Mouse (Mus musculus): ENCODE measurements at regions not wholly inside any gene's neighbourhood (a gene's known extent, or its start where the extent isn't known, plus 50 kb on each side); places are given as distances from the start of the nearest gene placed in this dataset.
A peak's percentile ranks its signal among the peaks of the same experiment; 100 is the strongest.

DNA sequence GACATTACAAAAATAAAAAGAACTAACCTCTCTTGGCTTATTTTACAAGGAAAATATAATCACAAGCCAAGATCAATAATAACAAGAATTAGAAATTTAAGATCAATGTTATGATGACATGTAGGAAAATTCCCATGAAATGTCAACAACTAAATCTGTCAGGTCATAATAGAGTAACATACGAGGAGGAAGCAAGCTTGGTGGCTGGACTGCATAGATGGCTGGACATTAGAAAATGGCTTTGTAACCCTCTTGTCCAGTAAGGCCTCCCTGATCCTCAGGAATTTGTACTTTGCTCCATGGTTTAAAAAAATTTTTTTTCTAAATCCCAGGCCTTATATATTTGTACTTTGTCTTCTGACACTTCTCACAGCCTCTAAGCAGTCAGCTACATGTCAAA is 132.7 kb upstream of the Aoah start:
- Histone ChIP-seq H3K9ac (replicated peaks; ENCODE audit: low read depth, low read length) (no peak overlapping the region), H3K4me2 (ENCODE audit: low read length) (no peak overlapping the region), H3K27ac (ENCODE audit: low read length) (no peak overlapping the region), H3K4me3 (replicated peaks; ENCODE audit: low read length) (no peak overlapping the region), H3K9me3 (ENCODE audit: control insufficient read depth, low read length) (no peaks in the 10 kb centered on the region), H3K36me3 (ENCODE audit: control insufficient read depth, insufficient read depth) (no peaks in the 10 kb centered on the region), H3K4me1 (replicated peaks; ENCODE audit: control insufficient read depth, insufficient read depth, low read length) (no peaks in the 10 kb centered on the region), H3K27me3 (replicated peaks; ENCODE audit: control insufficient read depth, insufficient read depth, low read length) (no peaks in the 10 kb centered on the region)
- 79% methylated on average over 1 of the region's 1 CpGs for WGBS
- no peak for ATAC-seq

DNA sequence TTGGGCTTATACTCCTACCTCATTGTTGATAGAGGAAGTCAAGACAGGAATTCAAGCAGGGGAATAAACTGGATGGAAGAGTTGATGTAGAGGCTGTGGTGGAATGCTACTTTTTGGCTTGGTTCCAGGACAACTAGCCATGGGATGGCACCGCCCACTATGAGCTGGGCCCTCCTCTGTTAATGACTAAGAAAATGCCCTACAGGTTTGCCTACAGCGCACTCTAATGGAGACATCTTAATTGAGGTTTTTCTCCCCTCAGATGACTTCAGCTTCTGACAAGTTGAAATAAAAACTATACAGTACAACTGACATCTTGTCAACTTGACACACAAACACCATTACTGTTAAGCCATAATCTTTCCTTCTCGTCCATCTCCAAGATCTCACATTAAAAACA is 115.2 kb upstream of the Aoah start:
- Histone ChIP-seq H3K4me3 (replicated peaks; ENCODE audit: low read length) (no peak overlapping the region), H3K9ac (replicated peaks; ENCODE audit: low read depth, low read length) (no peak overlapping the region), H3K4me2 (ENCODE audit: low read length) (no peak overlapping the region), H3K9me3 (ENCODE audit: control insufficient read depth, low read length) (no peaks in the 10 kb centered on the region), H3K27ac (ENCODE audit: low read length) (no peak overlapping the region), H3K36me3 (ENCODE audit: control insufficient read depth, insufficient read depth) (no peaks in the 10 kb centered on the region), H3K27me3 (replicated peaks; ENCODE audit: control insufficient read depth, insufficient read depth, low read length) (no peaks in the 10 kb centered on the region), H3K4me1 (replicated peaks; ENCODE audit: control insufficient read depth, insufficient read depth, low read length) (no peaks in the 10 kb centered on the region)
- WGBS = 77% methylated on average over 3 of the region's 3 CpGs
- ATAC-seq = no peak

DNA sequence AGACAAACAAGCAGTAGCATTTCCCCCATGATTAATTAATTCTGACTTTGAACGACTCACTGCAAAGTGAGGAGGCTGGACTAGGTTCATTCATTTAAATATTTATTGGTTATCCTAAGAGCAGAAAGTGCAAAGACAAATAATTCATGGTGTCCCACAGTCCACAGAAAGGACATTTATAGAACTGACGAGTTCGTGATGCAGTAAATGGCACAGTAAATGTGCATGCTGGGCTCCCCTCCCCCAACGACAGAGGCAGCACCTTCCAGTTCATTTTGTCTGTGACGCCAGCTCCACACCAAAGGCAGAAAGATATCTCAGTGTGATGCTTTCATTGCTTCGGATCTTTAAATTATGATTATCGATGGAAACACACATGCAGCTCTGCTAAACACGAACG is 107.0 kb upstream of the Aoah start:
- no peak overlapping the region for H3K27ac ChIP-seq (ENCODE audit: low read length)
- no peak overlapping the region for H3K4me2 ChIP-seq (ENCODE audit: low read length)
- ATAC-seq = no peak
- no peak overlapping the region for H3K4me3 ChIP-seq (replicated peaks; ENCODE audit: low read length)
- H3K9ac ChIP-seq (replicated peaks; ENCODE audit: low read depth, low read length) = no peak overlapping the region
- no peaks in the 10 kb centered on the region for H3K36me3 ChIP-seq (ENCODE audit: control insufficient read depth, insufficient read depth)
- WGBS = 82% methylated on average over 9 of the region's 9 CpGs
- no peaks in the 10 kb centered on the region for H3K4me1 ChIP-seq (replicated peaks; ENCODE audit: control insufficient read depth, insufficient read depth, low read length)
- no peaks in the 10 kb centered on the region for H3K9me3 ChIP-seq (ENCODE audit: control insufficient read depth, low read length)
- H3K27me3 ChIP-seq (replicated peaks; ENCODE audit: control insufficient read depth, insufficient read depth, low read length) = no peaks in the 10 kb centered on the region

DNA sequence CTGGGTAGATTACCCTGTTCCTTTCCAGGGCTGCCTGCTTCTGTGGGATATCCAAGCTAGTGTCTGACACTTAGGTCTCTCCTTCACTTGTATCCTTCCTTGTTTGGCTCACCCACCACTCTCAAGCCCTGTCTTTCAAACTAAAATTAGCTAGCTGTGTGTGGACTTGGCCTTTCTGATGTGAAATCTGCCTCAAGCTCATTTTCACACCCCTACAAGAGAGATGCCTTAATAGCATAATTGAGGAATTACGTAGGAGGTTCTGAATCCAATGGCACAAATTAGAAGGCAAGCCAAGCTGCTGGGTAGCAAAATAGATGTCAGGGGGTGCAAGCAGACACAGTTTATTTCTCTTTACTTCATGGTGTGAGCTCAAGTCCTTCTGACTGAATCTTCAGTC is 106.5 kb upstream of the Aoah start:
- H3K36me3 ChIP-seq (ENCODE audit: control insufficient read depth, insufficient read depth) = no peaks in the 10 kb centered on the region
- H3K27ac ChIP-seq (ENCODE audit: low read length) = no peak overlapping the region
- no peaks in the 10 kb centered on the region for H3K27me3 ChIP-seq (replicated peaks; ENCODE audit: control insufficient read depth, insufficient read depth, low read length)
- no peak for ATAC-seq
- H3K9ac ChIP-seq (replicated peaks; ENCODE audit: low read depth, low read length) = no peak overlapping the region
- H3K4me3 ChIP-seq (replicated peaks; ENCODE audit: low read length) = no peak overlapping the region
- H3K4me2 ChIP-seq (ENCODE audit: low read length) = no peak overlapping the region
- no peaks in the 10 kb centered on the region for H3K9me3 ChIP-seq (ENCODE audit: control insufficient read depth, low read length)
- no peaks in the 10 kb centered on the region for H3K4me1 ChIP-seq (replicated peaks; ENCODE audit: control insufficient read depth, insufficient read depth, low read length)
- WGBS = 61% methylated on average over 1 of the region's 1 CpGs

DNA sequence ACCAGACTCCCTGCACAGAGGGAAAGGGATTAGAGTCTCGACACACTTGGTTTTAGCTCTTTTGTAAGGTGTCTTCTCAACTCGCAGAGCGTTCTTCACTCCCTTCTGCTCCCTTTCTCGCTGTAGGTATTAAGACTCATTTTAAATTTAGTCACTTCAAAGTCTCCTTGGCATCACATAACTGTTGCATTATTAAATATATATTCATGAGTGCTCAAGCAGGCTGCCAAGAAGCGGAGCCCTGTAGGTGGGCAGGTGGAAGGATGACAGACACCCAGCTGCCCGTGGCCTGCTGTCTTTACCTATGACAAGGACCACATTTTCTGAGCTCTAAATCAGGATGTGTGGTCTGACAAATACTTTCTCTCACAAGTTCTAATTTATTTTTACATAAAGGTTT is 82.4 kb upstream of the Aoah start:
- WGBS = 73% methylated on average over 6 of the region's 6 CpGs
- H3K4me3 ChIP-seq (replicated peaks; ENCODE audit: low read length) = no peak overlapping the region
- no peaks in the 10 kb centered on the region for H3K27me3 ChIP-seq (replicated peaks; ENCODE audit: control insufficient read depth, insufficient read depth, low read length)
- no peak overlapping the region for H3K9ac ChIP-seq (replicated peaks; ENCODE audit: low read depth, low read length)
- H3K27ac ChIP-seq (ENCODE audit: low read length) = no peak overlapping the region
- H3K4me2 ChIP-seq (ENCODE audit: low read length) = no peak overlapping the region
- no peaks in the 10 kb centered on the region for H3K9me3 ChIP-seq (ENCODE audit: control insufficient read depth, low read length)
- ATAC-seq = no peak; the same call in 1 of the 2 replicates
- no peaks in the 10 kb centered on the region for H3K36me3 ChIP-seq (ENCODE audit: control insufficient read depth, insufficient read depth)
- no peaks in the 10 kb centered on the region for H3K4me1 ChIP-seq (replicated peaks; ENCODE audit: control insufficient read depth, insufficient read depth, low read length)

DNA sequence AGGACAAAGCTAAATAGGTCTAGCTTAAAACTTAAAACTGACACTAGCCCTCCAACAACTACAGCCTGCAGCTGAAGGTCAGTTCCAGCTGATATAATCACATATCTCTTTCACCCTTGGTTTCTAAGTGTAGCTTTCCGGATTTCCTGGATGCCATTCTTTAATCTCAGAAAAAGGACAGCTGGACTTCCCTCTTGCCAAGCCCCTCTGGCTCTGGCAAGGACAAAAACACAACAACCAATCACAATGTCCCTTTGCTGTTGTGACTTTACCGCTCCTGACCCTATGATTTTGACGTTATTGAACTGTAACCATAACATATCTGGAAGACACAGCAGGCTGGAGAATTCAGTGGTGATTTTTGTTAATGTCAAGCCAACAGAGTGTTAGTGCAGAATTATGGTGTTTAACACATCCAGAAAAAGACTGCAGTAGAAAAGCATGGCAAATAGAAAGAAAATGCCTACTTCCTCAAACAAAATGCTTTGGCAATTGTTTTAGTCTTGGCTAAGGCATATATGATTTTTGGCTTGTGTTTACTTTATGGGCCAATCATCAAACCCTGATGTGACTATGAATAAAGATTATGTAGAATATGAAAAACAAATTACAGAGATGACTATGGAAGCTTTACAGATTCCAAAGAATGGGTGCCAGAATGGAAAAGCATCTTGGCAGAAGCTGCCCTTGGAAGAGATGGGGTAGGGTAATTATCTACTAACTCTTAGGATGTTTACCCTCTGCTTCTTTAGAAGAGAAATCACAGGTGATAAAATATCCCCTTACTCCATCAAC is 70.4 kb upstream of the Aoah start:
- Histone ChIP-seq H3K36me3 (ENCODE audit: control insufficient read depth, insufficient read depth) (no peaks in the 10 kb centered on the region), H3K27ac (ENCODE audit: low read length) (no peak overlapping the region), H3K27me3 (replicated peaks; ENCODE audit: control insufficient read depth, insufficient read depth, low read length) (no peaks in the 10 kb centered on the region), H3K4me3 (replicated peaks; ENCODE audit: low read length) (no peak overlapping the region), H3K4me1 (replicated peaks; ENCODE audit: control insufficient read depth, insufficient read depth, low read length) (peaks cover 3% of the 10 kb centered on the region; the same call in 1 of the 2 replicates), H3K4me2 (ENCODE audit: low read length) (no peak overlapping the region), H3K9ac (replicated peaks; ENCODE audit: low read depth, low read length) (no peak overlapping the region), H3K9me3 (ENCODE audit: control insufficient read depth, low read length) (no peaks in the 10 kb centered on the region)
- whole genome bisulfite sequencing = 69% methylated on average over 3 of the region's 3 CpGs
- peak; percentile 76 for ATAC-seq

DNA sequence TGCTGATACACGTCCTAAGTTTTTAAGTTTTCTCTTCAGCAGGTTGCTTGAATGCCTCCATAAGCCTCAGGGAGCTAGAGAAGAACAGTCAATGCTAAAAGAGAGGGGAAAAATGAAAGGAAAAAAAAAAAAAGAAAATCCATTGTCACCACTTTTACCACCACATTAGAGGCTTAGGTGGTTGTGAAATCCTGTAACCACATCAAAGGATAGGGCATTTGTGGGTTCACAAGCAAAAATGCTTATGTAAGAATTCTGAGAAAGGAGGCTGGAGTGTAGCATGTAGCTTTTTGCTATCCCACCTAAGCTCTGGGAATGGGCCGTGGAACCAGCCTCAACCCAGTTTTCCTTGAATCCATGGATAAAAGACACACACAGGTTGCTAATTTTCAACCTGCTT is 69.5 kb upstream of the Aoah start:
- no peak for ATAC-seq
- 88% methylated on average over 2 of the region's 2 CpGs for WGBS
- H3K9me3 ChIP-seq (ENCODE audit: control insufficient read depth, low read length) = no peaks in the 10 kb centered on the region

DNA sequence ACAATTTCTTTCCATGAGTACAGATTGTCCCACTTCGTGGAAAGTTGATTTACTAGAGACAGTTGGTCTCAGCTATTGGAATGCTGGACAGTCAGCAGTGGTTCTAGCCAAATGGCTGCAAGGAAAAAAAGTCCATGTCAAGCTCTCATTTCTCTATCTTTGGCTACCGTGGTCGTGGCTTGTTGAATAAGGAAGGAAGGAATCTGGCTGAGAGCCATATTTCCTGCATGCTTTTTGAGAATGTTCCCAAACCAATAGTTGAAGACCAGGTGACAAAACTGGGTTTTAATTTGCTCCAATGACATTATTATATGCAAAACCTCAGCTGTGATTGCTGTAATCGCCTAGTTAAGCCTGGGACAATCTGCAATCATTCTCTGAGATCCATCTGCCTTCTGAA is 68.4 kb upstream of the Aoah start:
- WGBS = 51% methylated on average over 4 of the region's 4 CpGs
- H3K9me3 ChIP-seq (ENCODE audit: control insufficient read depth, low read length) = no peaks in the 10 kb centered on the region
- no peak overlapping the region for H3K27ac ChIP-seq (ENCODE audit: low read length)
- ATAC-seq = no peak
- H3K36me3 ChIP-seq (ENCODE audit: control insufficient read depth, insufficient read depth) = no peaks in the 10 kb centered on the region
- no peak overlapping the region for H3K9ac ChIP-seq (replicated peaks; ENCODE audit: low read depth, low read length)
- no peak overlapping the region for H3K4me2 ChIP-seq (ENCODE audit: low read length)
- no peaks in the 10 kb centered on the region for H3K27me3 ChIP-seq (replicated peaks; ENCODE audit: control insufficient read depth, insufficient read depth, low read length)
- H3K4me3 ChIP-seq (replicated peaks; ENCODE audit: low read length) = no peak overlapping the region
- peaks cover 3% of the 10 kb centered on the region; the same call in 1 of the 2 replicates for H3K4me1 ChIP-seq (replicated peaks; ENCODE audit: control insufficient read depth, insufficient read depth, low read length)

More for the DNA sequence above, 69.5 kb upstream of the Aoah start:
- peaks cover 3% of the 10 kb centered on the region; the same call in 1 of the 2 replicates for H3K4me1 ChIP-seq (replicated peaks; ENCODE audit: control insufficient read depth, insufficient read depth, low read length)
- H3K4me2 ChIP-seq (ENCODE audit: low read length) = no peak overlapping the region
- H3K36me3 ChIP-seq (ENCODE audit: control insufficient read depth, insufficient read depth) = no peaks in the 10 kb centered on the region
- H3K9ac ChIP-seq (replicated peaks; ENCODE audit: low read depth, low read length) = no peak overlapping the region
- H3K4me3 ChIP-seq (replicated peaks; ENCODE audit: low read length) = no peak overlapping the region
- H3K27me3 ChIP-seq (replicated peaks; ENCODE audit: control insufficient read depth, insufficient read depth, low read length) = no peaks in the 10 kb centered on the region
- H3K27ac ChIP-seq (ENCODE audit: low read length) = no peak overlapping the region

DNA sequence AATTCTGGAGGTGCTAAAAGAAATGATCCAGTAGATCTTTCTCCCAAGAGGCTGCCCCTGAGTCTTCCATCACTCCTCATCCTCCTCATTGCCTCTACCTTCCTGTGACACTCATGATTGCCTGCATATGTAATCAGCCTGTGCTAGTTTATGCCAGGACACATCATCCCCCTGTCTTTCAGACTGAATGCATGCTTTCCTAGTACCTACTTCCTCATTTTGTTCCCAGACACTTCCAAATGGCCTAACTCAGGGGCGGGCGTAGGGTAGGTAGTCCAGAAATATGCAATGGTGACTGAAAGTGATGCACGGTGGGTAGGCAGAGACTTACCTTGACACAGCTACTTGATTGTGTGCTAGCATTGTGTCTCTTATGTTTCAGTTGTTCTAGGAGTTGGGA is 65.8 kb upstream of the Aoah start:
- H3K9me3 ChIP-seq (ENCODE audit: control insufficient read depth, low read length) = no peaks in the 10 kb centered on the region
- H3K4me1 ChIP-seq (replicated peaks; ENCODE audit: control insufficient read depth, insufficient read depth, low read length) = peaks cover 3% of the 10 kb centered on the region; the same call in 1 of the 2 replicates
- WGBS = 95% methylated on average over 3 of the region's 3 CpGs
- H3K27ac ChIP-seq (ENCODE audit: low read length) = no peak overlapping the region
- H3K36me3 ChIP-seq (ENCODE audit: control insufficient read depth, insufficient read depth) = no peaks in the 10 kb centered on the region
- no peaks in the 10 kb centered on the region for H3K27me3 ChIP-seq (replicated peaks; ENCODE audit: control insufficient read depth, insufficient read depth, low read length)
- no peak for ATAC-seq
- H3K9ac ChIP-seq (replicated peaks; ENCODE audit: low read depth, low read length) = no peak overlapping the region
- H3K4me3 ChIP-seq (replicated peaks; ENCODE audit: low read length) = no peak overlapping the region
- H3K4me2 ChIP-seq (ENCODE audit: low read length) = no peak overlapping the region

DNA sequence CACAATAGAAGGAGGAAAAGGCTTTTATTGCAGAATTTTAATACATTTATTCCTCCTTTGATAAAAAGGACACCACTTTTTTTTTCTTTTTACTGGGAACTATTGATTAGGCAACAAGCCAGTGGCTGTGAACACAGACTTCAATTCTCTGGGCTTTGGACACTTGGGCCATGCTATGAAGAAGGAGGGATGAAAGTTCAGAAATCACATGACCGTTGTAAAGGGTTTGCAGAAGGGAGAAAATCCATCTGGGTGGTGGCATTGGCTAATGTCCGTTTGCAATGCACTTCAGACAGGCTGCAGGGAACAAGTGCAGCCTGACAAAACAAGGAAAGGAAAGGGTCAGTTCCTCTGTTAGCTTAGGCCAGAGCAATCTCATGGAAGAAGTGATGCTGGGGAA is 60.9 kb upstream of the Aoah start:
- no peaks in the 10 kb centered on the region for H3K27me3 ChIP-seq (replicated peaks; ENCODE audit: control insufficient read depth, insufficient read depth, low read length)
- no peaks in the 10 kb centered on the region for H3K4me1 ChIP-seq (replicated peaks; ENCODE audit: control insufficient read depth, insufficient read depth, low read length)
- no peak for ATAC-seq
- no peaks in the 10 kb centered on the region for H3K9me3 ChIP-seq (ENCODE audit: control insufficient read depth, low read length)
- no peak overlapping the region for H3K27ac ChIP-seq (ENCODE audit: low read length)
- H3K36me3 ChIP-seq (ENCODE audit: control insufficient read depth, insufficient read depth) = no peaks in the 10 kb centered on the region
- H3K4me2 ChIP-seq (ENCODE audit: low read length) = no peak overlapping the region
- 60% methylated on average over 2 of the region's 2 CpGs for WGBS
- no peak overlapping the region for H3K4me3 ChIP-seq (replicated peaks; ENCODE audit: low read length)
- no peak overlapping the region for H3K9ac ChIP-seq (replicated peaks; ENCODE audit: low read depth, low read length)

All from forebrain, embryonic 16.5 days (tissue).